In the genomic region with DNA sequence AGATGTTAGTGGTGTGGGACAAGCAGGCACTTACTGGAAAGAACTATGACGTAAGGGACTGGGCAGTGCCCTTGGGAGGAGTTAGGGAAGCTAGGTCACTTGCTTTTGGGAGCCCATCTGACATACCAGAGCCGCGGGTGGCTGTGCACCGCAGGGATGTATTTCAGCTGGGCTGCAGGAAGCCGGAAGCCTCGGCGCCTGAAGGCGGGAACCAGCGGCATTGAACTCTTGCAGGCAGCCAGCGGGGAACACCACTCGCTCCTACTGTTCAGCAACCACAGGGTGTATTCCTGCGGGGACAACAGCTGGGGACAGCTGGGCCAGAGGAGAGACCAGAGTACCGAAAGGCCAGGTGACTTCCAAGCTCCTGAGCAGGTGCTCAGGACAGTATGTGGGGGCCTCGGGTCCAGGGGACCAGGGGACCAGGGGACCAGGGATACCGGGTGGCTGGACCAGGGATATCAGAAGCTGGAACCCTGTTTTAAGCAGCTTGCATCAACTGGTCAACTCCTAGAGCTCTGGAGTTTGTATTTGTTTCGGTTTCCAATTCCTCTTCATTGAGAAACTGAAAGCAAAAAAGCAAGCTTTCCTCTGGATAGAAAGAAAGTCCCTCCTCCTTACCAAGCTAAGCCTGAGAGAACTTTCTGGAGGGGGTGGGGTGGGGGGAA, we compare ENCODE assay signal across 8 mouse cellular contexts. TPM values are rescaled to one million over a fixed set of nuclear protein-coding genes. Genes with fewer than 3 reads are reported as not detected.
DNase-seq lines count a peak whose midpoint lies in the region; ATAC-seq and TF ChIP-seq lines count a peak whose summit lies in the region.

A gene (plus strand): TSS at position 120 of the 668 bp plus-strand sequence.

- H3K79me2 ChIP-seq in heart, adult 2 months (replicated peaks; ENCODE audit: control insufficient read depth, insufficient read depth, low read length): no peaks in the 10 kb centered on the region

- peak; percentile 92 for TF ChIP-seq POLR2A in heart, adult 2 months (IDR thresholded peaks at IDR 0.05; ENCODE audit: insufficient read depth, low read depth, low read length)

- TF ChIP-seq CTCF in heart, adult 2 months (IDR thresholded peaks at IDR 0.05): no peak
- TF ChIP-seq CTCF in midbrain, postnatal 0 days (IDR thresholded peaks at IDR 0.05): no peak

- no peaks in the 10 kb centered on the region for H3K36me3 ChIP-seq in embryonic facial prominence, embryonic 13.5 days
- H3K36me3 ChIP-seq in heart, adult 2 months (ENCODE audit: control insufficient read depth, insufficient read depth, low read length): 0 out of 2 replicates have a peak, but pooled peaks cover 2% of the 10 kb centered on the region
- H3K36me3 ChIP-seq in limb, embryonic 15.5 days: no peaks in the 10 kb centered on the region
- no peaks in the 10 kb centered on the region for H3K36me3 ChIP-seq in midbrain, postnatal 0 days (ENCODE audit: insufficient read depth, low read length)

- H3K9me3 ChIP-seq in embryonic facial prominence, embryonic 13.5 days: no peaks in the 10 kb centered on the region
- no peaks in the 10 kb centered on the region for H3K9me3 ChIP-seq in limb, embryonic 15.5 days
- H3K9me3 ChIP-seq in midbrain, postnatal 0 days (ENCODE audit: low read length): no peaks in the 10 kb centered on the region

- no peak within 1 kb of the TSS for H3K27ac ChIP-seq in embryonic facial prominence, embryonic 13.5 days
- peak within 1 kb of the TSS; percentile 82 for H3K27ac ChIP-seq in heart, adult 2 months
- H3K27ac ChIP-seq in limb, embryonic 15.5 days: peak within 1 kb of the TSS; percentile 64
- H3K27ac ChIP-seq in midbrain, postnatal 0 days (ENCODE audit: low read depth, low read length): 0 out of 2 replicates have a peak within 1 kb of the TSS, but pooled peaks have one; percentile 3

- intact Hi-C loops in heart, adult 2 months (cut with DNase I): loop anchor here (2.0 to 5.0 kb wide), 3 partner anchors 46 to 659 kb away; a partner anchor contains a TSS

- peak within 1 kb of the TSS; percentile 89 for H3K4me2 ChIP-seq in embryonic facial prominence, embryonic 13.5 days
- H3K4me2 ChIP-seq in limb, embryonic 15.5 days: peak within 1 kb of the TSS; percentile 79
- peak within 1 kb of the TSS; percentile 78 for H3K4me2 ChIP-seq in midbrain, postnatal 0 days (ENCODE audit: low read depth, low read length, poor library complexity, severe bottlenecking)

- H3K27me3 ChIP-seq in embryonic facial prominence, embryonic 13.5 days: no peaks in the 10 kb centered on the region
- H3K27me3 ChIP-seq in heart, adult 2 months (ENCODE audit: control insufficient read depth, insufficient read depth, low read length): no peaks in the 10 kb centered on the region
- no peaks in the 10 kb centered on the region for H3K27me3 ChIP-seq in limb, embryonic 15.5 days
- H3K27me3 ChIP-seq in midbrain, postnatal 0 days (ENCODE audit: insufficient read depth, low read length): no peaks in the 10 kb centered on the region

- H3K9ac ChIP-seq in embryonic facial prominence, embryonic 13.5 days: peak within 1 kb of the TSS; percentile 73
- H3K9ac ChIP-seq in heart, adult 2 months (ENCODE audit: low read depth, low read length): peak within 1 kb of the TSS; percentile 79
- H3K9ac ChIP-seq in limb, embryonic 15.5 days: peak within 1 kb of the TSS; percentile 42; the same call in 1 of the 2 replicates
- peak within 1 kb of the TSS; percentile 48 for H3K9ac ChIP-seq in midbrain, postnatal 0 days (replicated peaks; ENCODE audit: low read length, poor library complexity, severe bottlenecking)

- 0 out of 2 replicates have a peak, but pooled peaks have one; percentile 20 for ATAC-seq in embryonic facial prominence, embryonic 13.5 days (ENCODE audit: insufficient number of reproducible peaks, insufficient read depth, low FRiP score, low TSS enrichment, low read depth)
- no peak for ATAC-seq in limb, embryonic 15.5 days (ENCODE audit: insufficient number of reproducible peaks, low FRiP score, low TSS enrichment, low read depth)
- ATAC-seq in midbrain, postnatal 0 days (ENCODE audit: low FRiP score): peak; percentile 74

- peak; percentile 91 for DNase-seq in 3T3-L1 (ENCODE audit: low read depth, low spot score)
- DNase-seq in adrenal gland, postnatal 36 days: peak; percentile 88 to 89
- peak; percentile 83 to 85 for DNase-seq in heart, adult 2 months
- DNase-seq in kidney, adult 8-10 months: peak; percentile 72 to 80
- DNase-seq in midbrain, postnatal 0 days (ENCODE audit: low spot score): peak; percentile 49
- peak; percentile 67 to 70 for DNase-seq in spleen, postnatal 36 days (ENCODE audit: low spot score in 2 of 2)

- 0 out of 2 replicates have a peak, but pooled peaks have one; percentile 46 for TF ChIP-seq EP300 in heart, adult 2 months (IDR thresholded peaks at IDR 0.05; ENCODE audit: insufficient read depth, low read depth, low read length)

- 4% methylated on average over 16 of the region's 16 CpGs for WGBS in embryonic facial prominence, embryonic 13.5 days
- 1% methylated on average over 16 of the region's 16 CpGs for WGBS in heart, adult 2 months
- WGBS in limb, embryonic 15.5 days: 3% methylated on average over 16 of the region's 16 CpGs
- WGBS in midbrain, postnatal 0 days: 4% methylated on average over 16 of the region's 16 CpGs

- peak within 1 kb of the TSS; percentile 54 for H3K4me3 ChIP-seq in embryonic facial prominence, embryonic 13.5 days
- H3K4me3 ChIP-seq in heart, adult 2 months: peak within 1 kb of the TSS; percentile 61
- H3K4me3 ChIP-seq in limb, embryonic 15.5 days: peak within 1 kb of the TSS; percentile 52
- peak within 1 kb of the TSS; percentile 42 for H3K4me3 ChIP-seq in midbrain, postnatal 0 days (ENCODE audit: low read depth, low read length)

- H3K4me1 ChIP-seq in embryonic facial prominence, embryonic 13.5 days: no peaks in the 10 kb centered on the region
- H3K4me1 ChIP-seq in heart, adult 2 months (ENCODE audit: control insufficient read depth, insufficient read depth, low read length): peaks cover 2% of the 10 kb centered on the region; the same call in 1 of the 2 replicates
- H3K4me1 ChIP-seq in limb, embryonic 15.5 days: no peaks in the 10 kb centered on the region; the same call in 1 of the 2 replicates
- no peaks in the 10 kb centered on the region for H3K4me1 ChIP-seq in midbrain, postnatal 0 days (ENCODE audit: insufficient read depth, low read length)

RNA-seq across cellular contexts. Expression of the gene that starts here (rescaled TPM):
- total RNA-seq in adrenal gland, postnatal 36 days (2021): 10 to 100 TPM; 18.1 to 23.1 TPM
- 1.9 and 2.8 TPM in 2 replicates for polyA plus RNA-seq in embryonic facial prominence, embryonic 13.5 days (2015; fragmentation: Nextera tagmentation; extraction: Ambion mirVana)
- 1 to 10 TPM; 3.4 to 3.8 TPM for total RNA-seq in heart, adult 2 months (2021)
- polyA plus RNA-seq in heart, adult 2 months (2012; rRNA removed): 2.6 and 3.7 TPM in 2 replicates
- polyA plus RNA-seq in limb, embryonic 15.5 days (2015; fragmentation: Nextera tagmentation; extraction: Ambion mirVana): 3.0 and 3.8 TPM in 2 replicates
- 1.0 and 1.9 TPM in 2 replicates for total RNA-seq in midbrain, postnatal 0 days (2014; rRNA removed)
- polyA plus RNA-seq in midbrain, postnatal 0 days (2015; fragmentation: Nextera tagmentation; extraction: Ambion mirVana): 1.2 TPM in 2 replicates
